Mouse (Mus musculus) T-helper 17 cell (primary cell): ENCODE measurements around the gene Tmem234.

Source experiments
- in situ Hi-C, 2 experiments: fragments of 300-600 bp; cut with MboI, MseI; formaldehyde crosslinking; loops; 1 replicate in 1 of 2; 2 replicates in 1 of 2; pipeline ENCODE4 v1.15.1; 2025; ENCODE audit warnings: high pct_unique_total_duplicates in 2 of 2

Gene Tmem234

DNA sequence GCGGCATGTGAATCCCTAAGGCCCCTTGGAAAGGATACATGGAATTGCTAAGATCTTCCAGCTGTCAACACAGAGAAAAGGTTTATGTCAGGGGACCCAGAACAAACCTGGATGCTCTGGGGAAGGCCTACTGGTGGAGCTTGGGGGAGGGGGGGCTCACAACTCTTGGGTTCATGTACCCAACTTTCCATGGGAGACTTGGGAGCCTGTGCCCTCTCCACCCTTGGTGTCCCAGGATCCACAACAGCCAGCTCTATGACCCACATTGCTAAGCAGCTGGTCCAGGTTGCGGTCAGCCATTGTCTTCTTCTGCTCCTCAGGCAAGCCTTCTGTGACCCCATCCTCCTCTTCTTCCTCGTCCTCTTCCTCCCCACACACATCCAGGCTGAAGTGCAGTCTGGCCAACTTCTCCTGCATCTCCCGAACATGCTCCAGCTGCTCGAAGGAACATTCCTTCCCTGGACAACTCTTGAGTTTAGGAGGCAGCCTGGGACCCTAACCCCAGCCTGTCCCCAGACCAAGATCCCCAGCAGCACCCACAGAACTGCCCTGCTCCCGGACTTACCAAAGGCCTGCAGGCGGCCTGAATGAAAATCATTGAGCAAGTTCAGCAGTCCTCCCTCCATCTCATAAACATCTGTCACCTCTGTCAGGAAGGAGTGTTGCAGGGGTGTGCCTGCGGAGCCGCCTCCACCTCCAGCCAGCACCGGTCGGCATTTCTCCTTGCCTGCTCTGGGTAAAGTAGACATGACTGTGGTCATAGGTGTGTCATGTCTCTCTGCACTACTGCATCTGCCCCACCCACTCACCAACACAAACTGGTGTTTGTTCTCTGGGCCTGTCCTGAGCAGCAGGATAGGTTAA, 20.2 kb downstream of the Tmem234 start:
- in situ Hi-C loops = loop anchor here in 1 of 2 experiments (5.0 kb wide), 1 partner anchor 288 kb away; no protein-coding TSS in a partner anchor

DNA sequence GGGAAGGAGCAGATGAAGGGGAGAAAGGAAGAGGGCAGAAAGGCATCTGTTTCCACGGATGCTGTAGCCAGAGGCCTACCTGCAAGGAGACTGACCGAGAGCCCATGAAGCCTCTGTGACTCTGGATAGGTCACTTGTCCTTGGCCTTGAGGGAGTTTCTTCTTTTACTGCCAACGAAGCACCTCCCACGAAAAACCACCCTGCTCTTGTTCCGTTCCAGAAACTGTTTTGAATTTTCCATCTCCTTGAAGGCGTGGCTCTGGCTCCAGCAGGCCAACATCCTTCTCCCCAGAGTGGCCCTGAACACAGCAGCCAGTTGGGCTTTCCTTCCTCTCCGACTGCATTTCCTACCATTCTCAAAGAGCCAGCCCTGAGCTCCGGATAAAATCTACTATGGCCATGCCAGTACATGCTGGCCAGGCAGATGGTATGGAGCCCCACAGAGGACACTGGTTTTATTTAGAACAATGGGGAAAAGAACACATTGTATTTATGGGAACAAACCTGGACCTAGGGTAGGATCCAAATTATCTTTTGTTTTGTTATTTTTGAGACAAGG, 20.9 kb downstream of the Tmem234 start:
- in situ Hi-C loops = loop anchor here in 1 of 2 experiments (5.0 kb wide), 1 partner anchor 289 kb away; no protein-coding TSS in a partner anchor

DNA sequence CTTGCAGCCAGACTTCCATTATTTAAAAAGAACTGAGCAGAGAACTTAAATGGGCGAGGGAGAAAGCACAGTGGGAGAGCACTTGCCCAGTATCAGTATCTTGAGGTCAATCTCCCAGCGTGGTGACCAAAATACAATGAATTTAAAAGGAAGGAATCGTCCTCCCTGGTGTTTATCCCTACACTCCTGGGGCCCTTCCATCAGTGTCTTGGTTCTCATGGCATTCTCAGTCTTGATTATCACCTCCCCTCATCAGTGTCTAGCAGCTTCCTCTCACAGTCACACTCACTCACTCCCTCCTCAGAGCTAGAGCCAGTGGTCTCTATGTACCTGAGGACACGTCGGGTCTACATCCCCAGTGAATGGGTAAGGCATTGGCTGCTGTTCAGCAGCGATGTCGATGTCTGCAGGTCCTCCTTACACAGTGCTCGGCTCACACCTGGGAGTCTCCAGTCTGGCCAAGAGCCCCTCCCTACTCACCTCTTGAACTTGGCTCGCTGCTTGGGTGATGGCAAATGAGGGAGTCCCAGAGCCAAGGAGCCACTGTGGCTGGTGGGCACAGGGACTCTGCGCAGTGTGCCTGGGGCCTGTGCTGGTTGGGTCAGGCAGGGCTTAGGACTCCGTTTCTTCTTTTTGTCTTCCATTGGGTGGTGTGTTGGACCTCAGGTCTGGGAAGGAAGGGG, 21.8 kb downstream of the Tmem234 start:
- in situ Hi-C loops = loop anchor here in 1 of 2 experiments (5.0 kb wide), 1 partner anchor 290 kb away; no protein-coding TSS in a partner anchor

DNA sequence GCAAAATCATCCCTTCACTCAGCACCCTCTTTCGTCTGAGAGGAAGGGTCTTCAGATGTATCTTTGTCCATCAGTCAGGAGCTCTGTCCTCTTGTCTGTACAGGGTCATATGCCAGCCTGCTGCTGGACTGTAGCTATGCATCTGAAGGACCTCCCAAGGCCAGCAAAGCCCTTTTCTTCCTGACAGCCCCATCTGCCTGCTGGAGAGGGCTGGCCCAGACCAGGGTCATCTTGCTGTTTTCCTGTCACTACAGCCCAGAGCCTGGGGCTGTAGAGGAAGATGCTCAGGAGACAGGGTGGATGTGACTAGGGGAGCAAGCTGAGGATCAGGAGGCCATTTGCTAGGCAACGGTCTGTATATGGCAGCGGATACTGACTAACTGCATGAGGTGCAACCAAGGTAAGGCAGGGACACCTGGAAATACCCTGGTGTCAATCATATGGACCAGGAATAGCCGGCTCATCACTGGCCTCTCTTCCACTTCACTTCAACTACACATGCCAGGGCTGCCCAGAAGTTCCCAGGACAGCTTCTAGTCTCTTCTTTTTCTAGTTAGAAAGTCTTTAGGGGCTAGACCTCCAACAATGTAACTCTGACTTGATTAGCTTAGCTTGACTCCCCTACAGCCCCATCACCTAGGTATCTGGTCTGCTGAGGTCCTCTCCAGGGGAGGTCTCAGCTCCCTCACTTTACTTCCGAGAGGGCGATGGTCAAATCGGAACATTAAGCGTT, 22.5 kb downstream of the Tmem234 start:
- in situ Hi-C loops = loop anchor here in 1 of 2 experiments (5.0 kb wide), 1 partner anchor 291 kb away; no protein-coding TSS in a partner anchor

DNA sequence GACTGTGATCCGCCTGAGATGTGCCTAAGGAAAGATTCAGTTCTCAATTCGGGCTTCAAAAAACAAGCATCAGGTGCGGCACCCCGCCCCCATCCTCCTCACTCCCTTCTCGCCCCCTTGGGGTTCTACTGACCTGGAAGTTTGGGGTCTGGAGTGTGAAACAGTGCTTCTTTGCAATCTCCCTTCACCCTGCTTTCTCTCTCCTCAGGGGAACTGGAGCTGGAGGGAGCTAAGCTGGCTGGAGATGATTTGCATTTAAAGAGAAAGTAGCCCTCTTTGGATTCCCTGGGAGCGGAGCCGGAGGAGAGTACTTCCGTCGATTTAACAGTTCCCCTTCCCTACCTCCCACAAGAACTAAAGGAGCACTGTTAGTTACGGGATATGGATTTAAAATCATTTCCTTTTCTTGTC, 23.2 kb downstream of the Tmem234 start, which contains the start of gene Ccdc28b:
Ccdc28b (minus strand) TSS at position 267 of the 411 bp plus-strand sequence.
- in situ Hi-C loops = loop anchor here in 1 of 2 experiments (5.0 kb wide), 1 partner anchor 291 kb away; no protein-coding TSS in a partner anchor

DNA sequence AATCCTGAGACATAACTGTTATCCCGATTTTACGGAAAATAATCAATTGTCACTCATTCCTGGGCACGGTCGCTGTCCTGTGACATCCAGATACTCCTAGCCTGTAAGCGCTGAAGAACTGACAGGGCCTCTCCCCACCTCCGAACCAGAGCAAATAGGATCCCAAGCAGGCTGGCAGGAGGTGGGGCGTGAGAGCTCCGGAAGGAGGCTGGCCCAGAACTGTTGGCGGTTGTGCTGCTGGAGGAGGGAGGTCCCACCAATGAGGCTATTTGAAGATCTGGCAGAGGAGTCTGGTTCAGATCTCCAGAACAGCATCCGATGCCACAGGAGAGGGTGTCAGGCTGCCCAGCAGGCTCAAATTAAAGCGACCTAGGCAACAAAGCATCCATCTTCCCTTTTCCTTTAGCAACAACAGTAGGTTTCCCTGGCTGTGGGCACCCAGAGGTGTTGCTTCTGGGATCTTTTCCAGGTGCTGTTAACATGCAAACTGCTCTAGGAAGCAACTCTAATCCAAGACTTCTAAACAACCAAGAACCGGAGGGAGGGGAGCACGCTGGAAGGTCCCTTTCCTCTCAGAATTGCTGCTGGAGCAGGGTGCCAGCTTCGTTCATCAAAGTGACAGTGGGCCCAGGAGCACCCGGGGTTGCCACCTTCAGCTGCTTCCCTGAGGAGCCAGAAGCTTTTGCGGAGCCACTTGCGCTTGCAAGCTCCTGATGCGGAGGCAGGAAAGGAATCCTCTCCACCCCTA, 24.0 kb downstream of the Tmem234 start:
- in situ Hi-C loops = loop anchor here in 1 of 2 experiments (5.0 kb wide), 1 partner anchor 292 kb away; no protein-coding TSS in a partner anchor

DNA sequence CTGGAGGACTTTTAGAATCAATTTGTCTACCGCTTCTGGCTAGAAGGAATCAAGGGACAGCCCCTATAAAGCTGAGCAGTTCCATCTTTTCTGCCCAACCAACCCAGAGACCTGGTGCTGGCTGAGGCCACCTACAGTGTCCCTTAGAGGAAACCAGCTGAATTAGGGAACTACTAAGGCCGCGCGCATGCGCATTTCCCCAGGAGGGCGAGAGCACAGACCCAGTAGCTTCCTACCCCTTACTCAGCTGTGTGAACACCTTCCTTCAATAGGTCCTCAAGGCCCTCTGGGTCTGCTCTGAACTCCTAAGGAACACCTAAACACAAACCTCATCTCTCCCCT, 24.5 kb downstream of the Tmem234 start:
- in situ Hi-C loops = no loop called here

DNA sequence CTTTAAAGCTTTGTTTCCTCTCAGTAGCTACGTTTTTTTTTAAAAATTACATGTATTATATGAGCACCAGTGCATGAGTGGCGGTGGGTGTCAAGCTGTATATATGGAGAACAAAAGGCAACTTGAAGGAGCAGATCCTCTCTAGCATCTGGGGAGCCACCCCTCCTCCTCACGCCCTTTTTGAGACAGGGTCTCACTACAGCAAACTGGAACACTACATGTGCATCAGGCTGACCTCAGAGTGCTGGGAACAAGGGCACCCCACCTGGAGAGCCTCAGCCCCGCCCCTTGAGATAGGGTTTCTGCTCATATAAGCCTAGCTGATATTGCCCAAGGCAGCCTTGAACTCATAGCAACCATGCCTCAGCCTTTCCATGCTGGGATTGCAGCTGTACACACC, 25.0 kb downstream of the Tmem234 start:
- in situ Hi-C loops = no loop called here

DNA sequence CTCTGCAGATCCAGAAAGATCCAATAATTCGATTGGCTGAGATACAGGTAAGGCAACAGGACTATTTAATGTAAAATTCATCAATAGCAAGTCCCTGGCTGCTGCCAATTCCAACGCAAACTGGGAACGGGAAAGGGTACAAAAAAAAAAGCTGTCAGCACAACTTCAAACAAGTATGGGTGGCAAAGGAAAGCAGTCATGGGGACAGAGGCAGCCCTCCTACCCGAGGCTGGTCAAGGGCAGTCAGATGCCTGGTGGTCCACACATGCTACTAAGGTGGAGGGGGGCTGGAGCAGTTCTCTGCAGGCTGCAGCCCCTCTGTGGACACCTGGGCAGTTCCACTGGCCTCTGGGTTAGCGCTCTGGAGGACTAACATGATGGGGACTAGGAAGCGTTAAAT, 25.6 kb downstream of the Tmem234 start:
- in situ Hi-C loops = no loop called here

DNA sequence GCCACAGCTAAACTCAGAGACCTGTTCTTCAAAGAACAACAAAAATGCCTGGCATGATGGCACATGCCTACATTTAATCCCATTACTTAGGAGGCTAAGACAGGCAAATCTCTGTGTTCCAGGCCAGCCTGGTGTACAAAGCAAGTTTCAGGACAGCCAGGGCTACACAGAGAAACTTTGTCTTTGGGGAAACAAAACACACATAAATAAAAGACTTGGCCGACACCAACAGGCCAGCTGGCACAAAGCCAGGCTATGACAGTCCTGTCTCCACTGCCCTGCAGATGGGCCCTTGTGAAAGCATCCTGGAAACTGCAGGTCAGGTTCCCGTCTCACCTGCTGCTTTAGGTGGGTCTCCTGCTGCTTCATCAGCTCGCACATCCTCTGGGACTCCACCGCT, 30.5 kb downstream of the Tmem234 start:
- in situ Hi-C loops = no loop called here

DNA sequence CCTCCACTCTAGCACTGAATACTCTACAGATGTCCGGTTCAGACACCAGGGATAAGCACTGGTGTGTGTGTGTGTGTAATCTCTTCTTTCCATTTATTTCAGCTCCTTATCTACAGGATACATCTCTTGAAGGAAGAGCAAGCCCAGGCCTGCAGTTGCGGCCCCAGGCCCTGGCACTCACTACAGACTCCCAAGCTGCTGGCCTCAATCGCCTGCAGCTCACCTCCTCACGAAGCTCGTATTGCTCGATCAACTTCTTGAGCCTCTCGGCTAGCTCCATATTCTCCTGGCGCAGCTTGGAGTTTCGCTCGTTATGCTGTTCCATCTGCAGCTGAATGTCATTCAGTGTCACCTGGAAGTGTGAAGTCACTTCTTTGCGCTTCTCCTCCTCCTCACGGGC, 31.4 kb downstream of the Tmem234 start:
- in situ Hi-C loops = no loop called here

DNA sequence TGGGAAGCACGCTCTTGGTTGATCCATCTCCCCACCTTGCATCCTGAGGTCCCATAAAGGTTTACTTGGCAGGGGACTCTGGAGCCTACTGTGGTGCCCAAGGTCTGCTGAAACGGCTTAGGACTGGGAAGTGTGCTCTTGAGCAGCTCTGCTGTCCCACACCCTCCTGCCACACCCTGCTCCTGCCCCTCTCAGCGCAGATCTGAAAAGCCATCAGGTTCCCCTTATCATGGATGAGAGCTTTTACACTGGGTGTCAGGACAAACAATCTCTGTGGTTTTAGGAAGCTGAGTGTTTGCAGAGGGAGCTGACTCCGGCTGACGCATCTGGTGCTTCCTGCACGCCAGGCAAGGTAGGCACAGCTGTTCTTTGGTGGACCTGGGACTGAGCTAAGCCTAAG, 33.4 kb downstream of the Tmem234 start:
- in situ Hi-C loops = no loop called here

DNA sequence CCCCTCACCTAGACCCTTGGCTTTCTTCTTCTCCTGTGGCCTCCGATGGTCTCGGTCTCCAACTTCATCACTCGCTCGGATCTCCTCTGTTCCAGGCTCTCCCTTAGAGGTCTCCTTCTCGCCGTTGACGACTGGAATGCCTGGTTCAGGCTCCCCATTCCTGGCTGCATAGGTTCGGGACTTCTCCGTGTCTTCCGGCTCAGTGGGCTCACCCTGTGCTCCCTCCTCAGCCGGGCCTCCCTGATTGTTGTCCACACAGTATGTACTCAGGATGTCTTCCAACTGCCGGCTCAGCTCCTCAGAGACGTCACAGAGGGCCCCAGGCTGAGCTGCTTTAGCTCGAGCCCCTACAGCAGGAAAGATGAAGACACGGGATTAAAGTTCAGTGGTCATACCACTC, 38.8 kb downstream of the Tmem234 start:
- in situ Hi-C loops = no loop called here

DNA sequence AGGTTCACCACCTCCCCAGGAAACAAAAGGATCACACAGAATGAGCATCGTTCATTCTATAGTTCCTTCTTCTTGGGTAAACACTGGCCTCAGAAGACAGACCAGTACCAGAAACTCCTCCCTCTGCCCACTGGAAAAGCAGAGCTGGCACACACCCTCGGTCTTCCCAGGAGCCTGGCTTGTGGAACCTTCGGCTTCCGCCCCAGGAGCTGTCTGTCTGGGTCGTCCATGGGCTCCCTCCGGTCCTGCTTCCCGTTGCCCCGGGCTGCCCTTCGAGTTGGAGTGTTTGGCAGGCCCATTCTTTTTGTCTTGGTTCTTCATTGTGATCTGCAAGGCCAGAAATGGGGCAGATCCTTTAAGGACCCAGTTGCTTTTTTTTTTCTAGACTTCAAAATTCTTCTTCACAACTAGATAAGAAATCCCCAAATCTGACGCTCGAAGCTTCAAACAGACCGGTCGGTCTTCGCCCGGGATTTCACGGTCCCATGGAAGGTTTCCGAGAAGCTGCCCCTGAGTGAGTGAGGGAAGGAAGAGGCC, 39.7 kb downstream of the Tmem234 start:
- in situ Hi-C loops = no loop called here

DNA sequence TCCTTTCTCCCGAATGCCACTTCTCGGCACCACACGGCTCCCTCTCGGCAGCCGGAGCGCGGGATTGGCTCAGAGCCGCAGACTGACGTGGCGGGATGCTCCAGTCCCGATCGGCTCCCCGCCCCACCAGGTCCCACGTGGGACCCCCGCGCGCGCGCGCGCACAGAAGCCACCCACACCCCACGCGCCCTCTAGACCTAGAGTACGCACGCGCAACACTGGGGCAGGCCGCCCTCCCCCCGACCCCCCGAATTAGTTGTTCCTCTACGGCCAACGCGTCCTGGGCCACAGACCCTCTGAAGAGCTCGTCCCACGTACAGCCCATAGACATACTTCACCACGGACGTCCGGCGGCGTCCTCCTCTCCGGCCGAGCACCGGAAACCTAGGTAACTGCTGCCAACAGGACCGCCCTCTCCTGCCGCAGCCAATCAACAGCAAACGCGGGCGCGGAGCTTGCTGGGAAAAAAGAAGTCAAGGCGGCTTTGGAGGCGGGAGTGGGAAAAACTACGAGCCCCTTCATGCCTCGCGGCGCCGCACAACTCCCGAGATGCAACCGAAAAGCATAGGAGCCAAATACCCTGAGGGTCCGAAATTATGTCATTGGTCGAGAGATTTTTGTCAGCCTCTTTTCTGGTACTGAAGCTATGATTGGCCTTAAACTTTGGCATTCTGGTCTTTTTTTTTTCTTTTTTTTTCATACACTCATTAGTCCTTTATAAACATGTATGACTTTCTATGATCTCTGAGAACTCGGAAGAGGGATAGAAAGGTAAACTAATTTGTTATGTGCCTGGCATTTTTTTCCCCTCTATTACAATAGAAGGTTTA, 40.4 kb downstream of the Tmem234 start, which contains the start of gene Txlna:
Txlna (minus strand) TSS at position 428 of the 830 bp plus-strand sequence.
- in situ Hi-C loops = no loop called here

DNA sequence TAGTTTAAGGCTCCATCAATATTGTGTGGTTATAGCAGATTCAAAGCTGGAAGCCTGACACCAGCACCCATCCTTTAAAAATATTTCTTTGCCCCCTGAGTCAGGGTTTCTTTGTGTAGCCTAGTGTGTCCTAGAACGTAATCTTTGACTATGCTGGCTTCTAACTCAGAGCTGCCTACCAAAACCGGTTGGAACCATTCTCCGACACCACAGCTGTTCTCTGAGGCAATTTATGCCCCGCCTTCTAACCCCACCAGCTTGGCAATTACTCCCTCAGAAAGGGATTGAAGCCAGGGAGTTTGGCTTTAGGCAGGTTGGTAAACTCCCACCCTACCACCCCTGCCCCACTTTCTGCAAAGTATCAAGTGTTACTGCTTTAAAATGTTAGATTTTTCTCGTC, 41.3 kb downstream of the Tmem234 start:
- in situ Hi-C loops = no loop called here

DNA sequence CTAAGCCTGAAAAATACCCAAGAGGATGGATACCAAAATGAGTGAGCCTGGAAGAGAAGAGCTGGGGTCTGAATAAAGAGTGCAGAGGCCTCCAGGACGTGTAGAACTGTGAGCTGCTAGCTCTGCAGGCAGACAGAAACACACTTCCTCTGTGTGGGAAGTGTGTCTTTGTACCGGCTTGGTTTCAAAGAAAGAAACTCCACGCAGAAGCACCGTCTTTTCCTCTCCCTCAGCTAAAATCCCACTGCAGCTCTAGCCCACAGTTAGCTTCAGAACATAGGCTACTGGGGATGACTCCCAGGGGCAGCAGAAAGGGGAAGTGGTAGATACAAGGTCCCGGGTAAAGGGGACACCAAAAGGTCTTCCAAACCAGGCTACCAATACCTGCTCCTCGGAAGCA, 44.7 kb downstream of the Tmem234 start:
- in situ Hi-C loops = no loop called here

DNA sequence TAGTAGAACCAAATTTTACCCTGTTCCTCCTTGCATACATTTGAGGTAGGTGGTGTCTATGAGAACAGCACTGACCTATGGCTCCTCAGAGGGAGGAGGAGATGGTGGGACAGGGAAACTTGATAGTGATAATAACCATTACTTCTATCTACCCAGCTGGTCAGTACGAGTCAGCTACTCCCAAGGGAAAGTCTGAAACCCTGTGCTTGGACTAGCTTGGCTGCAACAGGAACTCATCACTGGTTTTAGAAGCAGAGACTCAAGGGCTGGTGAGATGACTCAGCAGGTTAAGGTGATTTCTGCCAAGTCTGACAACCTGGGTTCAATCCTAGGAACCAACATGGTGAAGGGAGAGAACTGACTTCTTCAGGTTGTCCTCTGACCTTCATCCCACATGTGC, 48.2 kb downstream of the Tmem234 start:
- in situ Hi-C loops = no loop called here

DNA sequence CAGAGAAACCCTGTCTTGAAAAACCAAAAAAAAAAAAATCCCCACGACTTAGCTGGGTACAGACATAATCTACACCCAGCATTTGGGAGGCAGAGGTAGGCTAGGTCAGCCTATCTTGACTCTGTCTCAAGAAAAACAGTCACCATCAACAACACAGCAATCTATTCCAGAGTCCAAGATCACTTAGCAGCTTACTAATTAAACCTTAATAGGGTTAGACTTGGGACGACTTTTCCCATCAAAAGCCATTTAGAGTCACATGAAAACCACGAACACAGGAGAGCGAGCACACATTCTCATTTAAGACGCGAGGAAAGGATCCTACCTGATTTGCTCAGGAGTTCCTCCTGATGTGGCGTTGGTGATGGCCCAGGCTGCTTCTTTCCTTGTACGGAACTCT, 49.9 kb downstream of the Tmem234 start:
- in situ Hi-C loops = no loop called here
